Mouse (Mus musculus): ENCODE results near the gene Rbm6. TPM values are rescaled to one million over a fixed set of nuclear protein-coding genes. Genes with fewer than 3 reads are reported as not detected.

The Rbm6 gene
- polyA plus RNA-seq (2012; rRNA removed): 98.8 and 117 TPM in 2 replicates

DNA sequence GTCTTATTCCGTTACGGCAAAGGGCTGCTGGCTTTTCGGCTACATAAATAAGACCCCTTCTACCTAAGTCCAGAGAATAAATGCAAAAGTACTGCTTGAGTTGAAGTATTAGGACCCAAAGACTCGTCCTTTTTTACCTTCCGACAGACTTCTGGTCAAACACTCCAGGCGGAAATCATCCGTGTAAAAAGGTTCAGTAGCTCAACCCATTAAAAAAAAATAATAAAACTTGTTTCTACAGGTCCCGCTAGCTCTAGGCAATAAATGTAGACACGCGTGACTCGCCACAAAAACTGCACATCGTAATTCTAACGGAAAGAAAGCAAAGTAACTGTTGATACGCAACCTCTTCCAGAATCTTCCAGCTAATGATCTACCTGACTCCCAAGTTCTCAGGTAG, at the start of gene Rbm6:
TSS of gene Rbm6 (minus strand) at position 101 of the 400 bp plus-strand sequence.

DNA sequence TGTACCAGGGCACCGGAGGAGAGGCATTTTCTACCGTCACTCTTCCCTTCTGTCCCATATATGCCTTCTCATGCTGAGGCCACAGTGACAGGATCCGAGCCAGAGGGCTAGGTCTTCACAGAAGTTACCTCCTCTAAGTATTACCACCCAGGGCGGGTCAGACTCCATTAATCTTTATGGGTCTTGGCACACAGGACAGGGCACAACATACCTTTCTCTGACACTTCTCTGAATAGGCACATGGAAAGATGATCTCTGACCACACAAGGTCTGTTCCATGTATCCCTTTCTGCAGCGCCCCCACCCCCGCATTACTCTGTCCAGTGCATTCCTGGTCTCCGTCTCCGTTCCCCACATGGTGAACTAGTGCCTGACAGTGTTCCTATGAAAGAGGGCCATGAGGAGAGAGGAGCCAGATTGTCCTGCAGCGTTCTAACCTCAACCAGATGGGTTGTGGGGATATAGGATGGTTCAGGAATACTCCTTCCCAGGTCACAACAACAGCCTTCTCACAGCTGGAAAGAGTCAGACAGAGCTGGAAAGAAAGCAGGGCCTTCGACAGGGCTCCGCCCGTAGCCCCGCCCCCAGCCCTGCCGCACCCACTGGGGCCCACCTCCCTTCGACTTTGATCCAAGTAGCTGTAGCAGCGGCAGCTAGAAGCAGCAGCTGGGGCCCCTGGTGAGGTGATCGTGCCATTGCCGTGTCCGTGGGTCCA, 33.4 kb upstream of the Rbm6 start, which contains the start of gene Mst1r:
TSS of gene Mst1r (plus strand) at position 622 of the 715 bp plus-strand sequence.

DNA sequence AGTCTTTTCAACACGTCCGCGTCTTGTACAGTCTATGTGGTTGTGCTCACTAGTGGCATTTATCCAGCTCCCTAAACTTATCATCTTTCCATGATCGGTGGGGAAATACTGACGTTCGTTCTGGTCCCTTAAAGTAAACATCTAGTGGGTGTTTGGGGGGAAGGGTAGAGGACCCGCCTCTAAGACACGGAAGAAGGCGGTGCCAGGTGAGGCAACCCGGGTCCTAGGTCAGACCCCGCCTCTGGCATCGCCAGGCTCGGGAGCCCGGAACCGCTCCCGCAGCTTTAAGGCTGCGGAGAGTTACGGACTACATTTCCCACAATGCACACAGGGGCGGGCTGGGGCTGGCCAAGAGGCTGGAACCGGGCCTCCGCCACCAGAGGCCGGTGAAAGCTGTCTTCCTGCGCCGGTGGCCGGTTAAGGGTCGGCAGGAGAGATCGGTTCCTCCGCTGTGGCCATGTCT, 14.8 kb upstream of the Rbm6 start, which contains the start of gene Mon1a:
TSS of gene Mon1a (plus strand) at position 348 of the 463 bp plus-strand sequence.

DNA sequence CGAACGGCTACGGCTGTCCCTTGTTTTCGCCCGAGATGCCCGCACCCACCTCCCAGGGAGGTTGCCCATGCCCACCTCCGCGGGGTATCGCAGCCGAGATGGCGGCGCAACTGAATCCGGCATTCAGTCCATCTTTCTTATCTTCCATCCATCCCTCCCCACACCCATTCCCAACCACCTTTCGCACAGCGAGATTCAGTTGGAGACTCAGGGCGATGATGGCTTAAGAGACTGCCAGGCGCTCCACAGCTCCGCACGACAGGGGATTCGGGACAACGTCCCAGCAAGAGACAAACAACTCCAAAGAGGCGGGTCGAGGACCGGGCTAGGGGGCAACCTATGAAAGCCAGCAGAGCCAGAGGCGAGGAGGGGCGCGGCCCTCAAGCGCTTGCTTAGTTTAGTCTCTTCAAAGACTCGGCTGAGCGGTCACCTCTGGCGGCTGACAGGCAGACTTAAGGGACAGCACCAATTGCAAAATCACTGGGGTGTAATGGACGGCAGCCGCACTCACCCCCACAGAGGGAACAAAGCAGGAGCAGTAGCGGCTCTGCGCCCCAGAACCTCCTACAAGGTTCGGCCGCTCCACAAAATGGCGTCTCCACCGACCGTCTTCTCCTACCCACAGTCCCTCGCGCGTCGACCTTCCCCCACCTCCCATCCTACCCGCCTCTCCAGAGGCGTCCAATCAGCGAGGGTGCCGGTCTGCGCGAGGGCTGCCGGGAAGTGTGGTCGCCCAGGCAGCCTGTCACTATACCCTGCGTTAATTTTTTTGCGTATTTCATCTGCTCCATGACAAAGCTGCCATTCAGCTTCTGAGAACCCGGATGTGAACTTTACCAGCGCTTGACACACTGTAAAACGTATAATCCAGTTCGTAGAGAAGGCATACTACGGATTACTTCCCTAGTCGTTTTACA, 102.4 kb downstream of the Rbm6 start, which contains the start of gene Rbm5:
TSS of gene Rbm5 (minus strand) at position 623 of the 917 bp plus-strand sequence.

Other genes starting within 250 kb of the Rbm6 start
- 576 and 905 TPM in 2 replicates for gene Gnai2, start 237.9 kb downstream of the Rbm6 start, polyA plus RNA-seq (2012; rRNA removed)
- gene Slc38a3, start 203.7 kb downstream of the Rbm6 start, polyA plus RNA-seq (2012; rRNA removed): 11.8 and 17.3 TPM in 2 replicates
- 0.21 and 0.30 TPM in 2 replicates for gene Gnat1, start 193.5 kb downstream of the Rbm6 start, polyA plus RNA-seq (2012; rRNA removed)
- 65.6 and 115 TPM in 2 replicates for gene Sema3f, start 162.8 kb downstream of the Rbm6 start, polyA plus RNA-seq (2012; rRNA removed)
- gene Rbm5, start 102.2 kb downstream of the Rbm6 start, polyA plus RNA-seq (2012; rRNA removed): 180 and 206 TPM in 2 replicates
- gene Mon1a, start 14.9 kb upstream of the Rbm6 start, polyA plus RNA-seq (2012; rRNA removed): 11.7 and 16.7 TPM in 2 replicates
- 2.6 and 5.0 TPM in 2 replicates for gene Mst1r, start 33.6 kb upstream of the Rbm6 start, polyA plus RNA-seq (2012; rRNA removed)
- not detected in 2 replicates for gene Actl11, start 55.2 kb upstream of the Rbm6 start, polyA plus RNA-seq (2012; rRNA removed)
- 11.2 and 14.5 TPM in 2 replicates for gene Camkv, start 62.4 kb upstream of the Rbm6 start, polyA plus RNA-seq (2012; rRNA removed)
- 17.5 and 37.1 TPM in 2 replicates for gene Traip, start 76.9 kb upstream of the Rbm6 start, polyA plus RNA-seq (2012; rRNA removed)
- 13.7 and 17.7 TPM in 2 replicates for gene Uba7, start 102.3 kb upstream of the Rbm6 start, polyA plus RNA-seq (2012; rRNA removed)
- gene Gm20661, start 109.8 kb upstream of the Rbm6 start, polyA plus RNA-seq (2012; rRNA removed): 1.9 and 5.9 TPM in 2 replicates
- gene Inka1, start 112.6 kb upstream of the Rbm6 start, polyA plus RNA-seq (2012; rRNA removed): 31.0 and 53.6 TPM in 2 replicates
- 9.7 and 21.1 TPM in 2 replicates for gene Cdhr4, start 119.3 kb upstream of the Rbm6 start, polyA plus RNA-seq (2012; rRNA removed)
- 0.68 and 4.3 TPM in 2 replicates for gene Gm20662, start 123.1 kb upstream of the Rbm6 start, polyA plus RNA-seq (2012; rRNA removed)
- 70.0 and 86.6 TPM in 2 replicates for gene Ip6k1, start 129.3 kb upstream of the Rbm6 start, polyA plus RNA-seq (2012; rRNA removed)
- gene Gmppb, start 176.0 kb upstream of the Rbm6 start, polyA plus RNA-seq (2012; rRNA removed): 16.1 and 20.8 TPM in 2 replicates
- 1.9 and 2.9 TPM in 2 replicates for gene Amigo3, start 179.9 kb upstream of the Rbm6 start, polyA plus RNA-seq (2012; rRNA removed)
- 0.83 and 0.87 TPM in 2 replicates for gene Mst1, start 207.2 kb upstream of the Rbm6 start, polyA plus RNA-seq (2012; rRNA removed)
- gene Rnf123, start 210.1 kb upstream of the Rbm6 start, polyA plus RNA-seq (2012; rRNA removed): 56.8 and 62.6 TPM in 2 replicates
- 65.8 and 71.6 TPM in 2 replicates for gene Apeh, start 221.4 kb upstream of the Rbm6 start, polyA plus RNA-seq (2012; rRNA removed)

Data from central nervous system, embryonic 11.5 days (tissue).